Comparison of ENCODE assay signal across 8 mouse cellular contexts in the genomic region with DNA sequence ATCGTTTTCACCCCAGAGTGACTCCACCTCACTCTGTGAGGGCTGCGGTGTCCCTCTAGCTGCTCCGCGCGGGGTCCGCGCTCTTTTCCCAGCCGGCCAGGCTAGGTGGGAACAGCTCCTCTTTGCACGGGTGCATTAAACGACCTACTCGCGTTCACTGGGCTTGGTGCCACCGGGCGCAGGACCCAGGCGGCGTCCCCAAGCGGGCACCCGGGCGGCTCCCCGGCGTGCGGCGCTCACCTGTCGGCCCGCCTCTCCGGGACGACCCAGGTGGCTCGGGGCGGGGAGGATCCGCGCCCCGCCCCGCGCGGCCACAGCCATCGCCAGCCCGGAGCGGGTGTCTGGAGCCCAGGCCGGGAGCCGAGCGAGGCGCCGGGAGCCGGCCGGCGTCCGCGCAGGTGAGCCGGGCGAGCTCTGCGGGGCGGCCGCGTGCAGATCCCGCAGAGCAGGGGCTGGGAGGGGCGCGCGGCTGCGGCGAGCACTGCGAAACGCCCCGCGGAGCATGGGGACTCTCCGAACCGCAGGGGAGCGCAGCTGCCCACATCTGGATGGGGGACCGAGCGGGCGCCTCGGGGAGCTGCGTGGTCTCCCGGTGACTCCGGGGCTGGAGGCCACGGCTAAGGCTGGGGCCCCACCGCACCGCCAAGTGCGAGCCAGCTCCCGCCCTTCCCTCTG. TPM values are rescaled to one million over a fixed set of nuclear protein-coding genes. Genes with fewer than 3 reads are reported as not detected.
DNase-seq lines count a peak whose midpoint lies in the region; ATAC-seq and TF ChIP-seq lines count a peak whose summit lies in the region.

Gene Lypd6b, plus strand, starts transcription at position 313 of the 675 bp plus-strand sequence.

- intact Hi-C loops in gastrocnemius, postnatal 14 days (cut with DNase I; ENCODE audit: low total_unique reads): no loop called here

- no peak within 1 kb of the TSS for H3K27ac ChIP-seq in ES-Bruce4 (ENCODE audit: insufficient read depth, low read length)
- H3K27ac ChIP-seq in embryonic facial prominence, embryonic 15.5 days (replicated peaks): no peak within 1 kb of the TSS
- H3K27ac ChIP-seq in kidney, adult 2 months (ENCODE audit: insufficient read depth, low read depth, low read length): no peak within 1 kb of the TSS
- H3K27ac ChIP-seq in lung, postnatal 0 days (ENCODE audit: low read length): no peak within 1 kb of the TSS
- no peak within 1 kb of the TSS for H3K27ac ChIP-seq in stomach, embryonic 15.5 days

- no peak for TF ChIP-seq POLR2A in ES-Bruce4 (IDR thresholded peaks at IDR 0.05; ENCODE audit: insufficient read depth, low read length)
- no peak for TF ChIP-seq POLR2A in kidney, adult 2 months (IDR thresholded peaks at IDR 0.05; ENCODE audit: low read depth, low read length)

- TF ChIP-seq CTCF in ES-Bruce4 (IDR thresholded peaks at IDR 0.05; ENCODE audit: low read depth, low read length): no peak
- TF ChIP-seq CTCF in kidney, adult 2 months (conservative IDR thresholded peaks at IDR 0.05; ENCODE audit: insufficient read depth, insufficient read length, low read depth, low read length): no peak
- TF ChIP-seq CTCF in lung, postnatal 0 days (IDR thresholded peaks at IDR 0.05): no peak

- H3K36me3 ChIP-seq in ES-Bruce4 (ENCODE audit: control insufficient read depth, insufficient read depth, low read length, poor library complexity, severe bottlenecking): no peaks in the 10 kb centered on the region
- H3K36me3 ChIP-seq in embryonic facial prominence, embryonic 15.5 days: no peaks in the 10 kb centered on the region
- H3K36me3 ChIP-seq in kidney, adult 2 months (ENCODE audit: control insufficient read depth, insufficient read depth, low read length): no peaks in the 10 kb centered on the region
- H3K36me3 ChIP-seq in lung, postnatal 0 days (ENCODE audit: insufficient read depth, low read length): no peaks in the 10 kb centered on the region
- H3K36me3 ChIP-seq in stomach, embryonic 15.5 days: no peaks in the 10 kb centered on the region

- no peaks in the 10 kb centered on the region for H3K9me3 ChIP-seq in ES-Bruce4 (replicated peaks; ENCODE audit: control insufficient read depth, insufficient read depth, low read length, poor library complexity, severe bottlenecking)
- H3K9me3 ChIP-seq in embryonic facial prominence, embryonic 15.5 days (replicated peaks): no peaks in the 10 kb centered on the region
- H3K9me3 ChIP-seq in lung, postnatal 0 days (ENCODE audit: low read length): no peaks in the 10 kb centered on the region
- no peaks in the 10 kb centered on the region for H3K9me3 ChIP-seq in stomach, embryonic 15.5 days

- H3K27me3 ChIP-seq in ES-Bruce4 (ENCODE audit: control insufficient read depth, insufficient read depth, low read length, poor library complexity, severe bottlenecking): peaks cover 8% of the 10 kb centered on the region
- H3K27me3 ChIP-seq in embryonic facial prominence, embryonic 15.5 days: peaks cover 20% of the 10 kb centered on the region
- no peaks in the 10 kb centered on the region; the same call in 1 of the 2 replicates for H3K27me3 ChIP-seq in kidney, adult 2 months (replicated peaks; ENCODE audit: control insufficient read depth, insufficient read depth, low read length)
- H3K27me3 ChIP-seq in lung, postnatal 0 days (replicated peaks; ENCODE audit: insufficient read depth, low read length): peaks cover 12% of the 10 kb centered on the region; the same call in 1 of the 2 replicates
- no peaks in the 10 kb centered on the region for H3K27me3 ChIP-seq in stomach, embryonic 15.5 days (replicated peaks)

- WGBS in embryonic facial prominence, embryonic 15.5 days: under 1% methylated on average over 77 of the region's 79 CpGs
- WGBS in kidney, adult 2 months: 2% methylated on average over 78 of the region's 79 CpGs
- 3% methylated on average over 63 of the region's 79 CpGs for WGBS in lung, postnatal 0 days
- WGBS in stomach, embryonic 15.5 days: under 1% methylated on average over 79 of the region's 79 CpGs

- H3K9ac ChIP-seq in ES-Bruce4 (ENCODE audit: low read depth, poor library complexity, severe bottlenecking): peak within 1 kb of the TSS; percentile 80
- peak within 1 kb of the TSS; percentile 29 for H3K9ac ChIP-seq in embryonic facial prominence, embryonic 15.5 days
- peak within 1 kb of the TSS; percentile 34; the same call in 1 of the 2 replicates for H3K9ac ChIP-seq in lung, postnatal 0 days (replicated peaks; ENCODE audit: low read depth)
- peak within 1 kb of the TSS; percentile 52 for H3K9ac ChIP-seq in stomach, embryonic 15.5 days

- no peak for TF ChIP-seq EP300 in ES-Bruce4 (IDR thresholded peaks at IDR 0.05; ENCODE audit: insufficient read depth, low read depth, low read length)
- no peak for TF ChIP-seq EP300 in lung, postnatal 0 days (IDR thresholded peaks at IDR 0.05)

- H3K4me1 ChIP-seq in ES-Bruce4 (ENCODE audit: control insufficient read depth, insufficient read depth, low read length): no peaks in the 10 kb centered on the region
- peaks cover 7% of the 10 kb centered on the region; the same call in 1 of the 2 replicates for H3K4me1 ChIP-seq in embryonic facial prominence, embryonic 15.5 days
- H3K4me1 ChIP-seq in kidney, adult 2 months (ENCODE audit: control insufficient read depth, insufficient read depth, low read length): no peaks in the 10 kb centered on the region
- no peaks in the 10 kb centered on the region for H3K4me1 ChIP-seq in lung, postnatal 0 days (ENCODE audit: insufficient read depth, low read depth, low read length)
- 0 out of 2 replicates have a peak, but pooled peaks cover 8% of the 10 kb centered on the region for H3K4me1 ChIP-seq in stomach, embryonic 15.5 days

- H3K4me3 ChIP-seq in ES-Bruce4 (ENCODE audit: low read depth, low read length): peak within 1 kb of the TSS; percentile 63
- peak within 1 kb of the TSS; percentile 58 for H3K4me3 ChIP-seq in embryonic facial prominence, embryonic 15.5 days (replicated peaks)
- peak within 1 kb of the TSS; percentile 45 for H3K4me3 ChIP-seq in kidney, adult 2 months (ENCODE audit: insufficient read depth, low read depth, low read length)
- peak within 1 kb of the TSS; percentile 51 for H3K4me3 ChIP-seq in lung, postnatal 0 days (ENCODE audit: low read depth, low read length)
- peak within 1 kb of the TSS; percentile 57 for H3K4me3 ChIP-seq in stomach, embryonic 15.5 days (replicated peaks)

- H3K4me2 ChIP-seq in embryonic facial prominence, embryonic 15.5 days (replicated peaks): peak within 1 kb of the TSS; percentile 98
- H3K4me2 ChIP-seq in lung, postnatal 0 days (replicated peaks; ENCODE audit: low read depth, low read length): peak within 1 kb of the TSS; percentile 92
- peak within 1 kb of the TSS; percentile 82 for H3K4me2 ChIP-seq in stomach, embryonic 15.5 days

- peak; percentile 9 for DNase-seq in gastrocnemius, postnatal 14 days
- no peak for DNase-seq in gastrocnemius, adult 8-10 months (ENCODE audit: low spot score in 2 of 2)
- DNase-seq in kidney, adult 2 months: peak; percentile 59
- DNase-seq in lung, postnatal 0 days (ENCODE audit: low spot score): peak; percentile 45
- no peak for DNase-seq in gastrocnemius, postnatal 25 days

- ATAC-seq in embryonic facial prominence, embryonic 15.5 days (ENCODE audit: insufficient number of reproducible peaks, low FRiP score, low TSS enrichment, low read depth): peak; percentile 59
- peak; percentile 93 for ATAC-seq in lung, postnatal 0 days
- ATAC-seq in stomach, embryonic 15.5 days (ENCODE audit: insufficient read depth, low FRiP score, low read depth): peak; percentile 86

RNA-seq across cellular contexts. Expression of gene Lypd6b, which starts in this region (rescaled TPM):
- total RNA-seq in gastrocnemius, postnatal 14 days (2021): not detected
- not detected for total RNA-seq in gastrocnemius, adult 8-10 months (2022)
- 6.0 and 7.0 TPM in 2 replicates for polyA plus RNA-seq in ES-Bruce4 (2011; ENCODE audit: insufficient read depth, insufficient read length, low read depth, missing spikeins)
- polyA plus RNA-seq in embryonic facial prominence, embryonic 15.5 days (2015; fragmentation: Nextera tagmentation; extraction: Ambion mirVana): 12.0 and 12.5 TPM in 2 replicates
- 1.5 and 1.9 TPM in 2 replicates for polyA plus RNA-seq in kidney, adult 2 months (2012; rRNA removed)
- polyA plus RNA-seq in lung, postnatal 0 days (2015; fragmentation: Nextera tagmentation; extraction: Ambion mirVana): 3.9 and 5.0 TPM in 2 replicates
- 18.0 and 18.1 TPM in 2 replicates for polyA plus RNA-seq in stomach, embryonic 15.5 days (2015; fragmentation: Nextera tagmentation; extraction: Ambion mirVana)
- not detected for total RNA-seq in gastrocnemius, postnatal 25 days (2021)

Comparison
In these comparisons a context has a peak if more than half of its experiments do, and no peak if none do; other contexts are left out.
1. Peak in DNase-seq in gastrocnemius, postnatal 14 days; RNA of the gene not detected or under 1 TPM.
2. DNase-seq: peak in kidney, adult 2 months (single experiment) and lung, postnatal 0 days (single experiment); none in gastrocnemius, adult 8-10 months (0 of 2) and gastrocnemius, postnatal 25 days (single experiment).
3. H3K9ac ChIP-seq: peak in every context shown above with its lines; median percentile 80 in ES-Bruce4; 52 in stomach, embryonic 15.5 days; 34 in lung, postnatal 0 days; 29 in embryonic facial prominence, embryonic 15.5 days.
4. Peak in every context shown above with its lines, with median percentiles within 50 percentile points of each other: H3K4me3 ChIP-seq, ATAC-seq and H3K4me2 ChIP-seq.